Mouse (Mus musculus): Measurements from ENCODE around the gene Olfr1330.
"Not testable (repeated sequence)": the region's sequence is repeated elsewhere in the genome, so short reads cannot be mapped to it uniquely, and the experiment has no call there.

Olfr1330 gene

GRCm38 (mm10) chr4:118888297-118888696 lies at the start of gene Olfr1330:
Gene Olfr1330 (plus strand): TSS chr4:118888597.
- DNase-seq = no peak

- DNase-seq = no peak
These were observed 26.6 kb upstream of the Olfr1330 start for GRCm38 (mm10) chr4:118861791-118862190.

GRCm38 (mm10) chr4:118862704-118863103 lies 25.7 kb upstream of the Olfr1330 start:
- DNase-seq = no peak

GRCm38 (mm10) chr4:118864349-118864748 lies 24.0 kb upstream of the Olfr1330 start, which contains the start of gene Olfr1331:
Gene Olfr1331 (plus strand): TSS chr4:118864649.
- DNase-seq = no peak

GRCm38 (mm10) chr4:118867566-118867965 lies 20.8 kb upstream of the Olfr1330 start:
- DNase-seq = no peak

DNA sequence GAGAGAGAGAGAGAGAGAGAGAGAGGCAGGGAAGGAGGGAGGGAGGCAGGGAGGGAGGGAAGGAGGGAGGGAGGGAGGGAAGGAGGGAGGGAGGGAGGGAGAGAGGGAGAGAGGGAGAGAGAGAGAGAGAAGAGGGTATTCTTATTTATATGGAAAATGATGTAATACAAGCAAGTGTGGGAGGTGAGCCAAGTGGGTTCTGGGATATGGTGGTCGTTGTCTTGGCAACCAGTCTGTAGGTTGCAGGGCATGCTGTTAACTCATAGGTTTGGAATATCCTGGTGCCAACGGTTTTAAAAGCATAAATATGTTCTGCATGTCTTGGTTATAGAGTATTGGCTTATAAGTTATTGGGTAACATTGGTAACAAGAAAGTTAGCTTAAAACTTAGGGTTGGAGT lies 13.6 kb downstream of the Olfr1330 start:
- no peak for DNase-seq

- not testable (repeated sequence) for DNase-seq
These were observed 29.0 kb downstream of the Olfr1330 start, which contains the start of gene Olfr1329 for GRCm38 (mm10) chr4:118917365-118917764. Gene Olfr1329 (minus strand): TSS chr4:118917465.

GRCm38 (mm10) chr4:118931326-118931725 lies 42.9 kb downstream of the Olfr1330 start:
- not testable (repeated sequence) for DNase-seq

GRCm38 (mm10) chr4:118938512-118938911 lies 50.1 kb downstream of the Olfr1330 start, which contains the start of gene Olfr1328:
Gene Olfr1328 (minus strand): TSS chr4:118938612.
- no peak for DNase-seq

Data from thymus, postnatal 25 days (tissue).